Mouse (Mus musculus): ENCODE data around the gene Tmem63a.

GRCm38 (mm10) chr1:180957989-180958388, 15.8 kb downstream of the Tmem63a start:
- no peak for TF ChIP-seq FLI1 (IDR thresholded peaks at IDR 0.05; ENCODE audit: low read length)
- no peak for TF ChIP-seq GATA1 (IDR thresholded peaks at IDR 0.05; ENCODE audit: borderline replicate concordance, low read length)

Data from megakaryocyte, embryonic 14.5 days (primary cell).